Mouse (Mus musculus): ENCODE results near the gene Prr13. TPM values are rescaled to one million over a fixed set of nuclear protein-coding genes. Genes with fewer than 3 reads are reported as not detected.
A peak's percentile ranks its signal among the peaks of the same experiment; 100 is the strongest.

Gene Prr13
- total and polyA plus RNA-seq, 3 experiments, result 17.3 to 73.3 TPM; not detected in 1

DNA sequence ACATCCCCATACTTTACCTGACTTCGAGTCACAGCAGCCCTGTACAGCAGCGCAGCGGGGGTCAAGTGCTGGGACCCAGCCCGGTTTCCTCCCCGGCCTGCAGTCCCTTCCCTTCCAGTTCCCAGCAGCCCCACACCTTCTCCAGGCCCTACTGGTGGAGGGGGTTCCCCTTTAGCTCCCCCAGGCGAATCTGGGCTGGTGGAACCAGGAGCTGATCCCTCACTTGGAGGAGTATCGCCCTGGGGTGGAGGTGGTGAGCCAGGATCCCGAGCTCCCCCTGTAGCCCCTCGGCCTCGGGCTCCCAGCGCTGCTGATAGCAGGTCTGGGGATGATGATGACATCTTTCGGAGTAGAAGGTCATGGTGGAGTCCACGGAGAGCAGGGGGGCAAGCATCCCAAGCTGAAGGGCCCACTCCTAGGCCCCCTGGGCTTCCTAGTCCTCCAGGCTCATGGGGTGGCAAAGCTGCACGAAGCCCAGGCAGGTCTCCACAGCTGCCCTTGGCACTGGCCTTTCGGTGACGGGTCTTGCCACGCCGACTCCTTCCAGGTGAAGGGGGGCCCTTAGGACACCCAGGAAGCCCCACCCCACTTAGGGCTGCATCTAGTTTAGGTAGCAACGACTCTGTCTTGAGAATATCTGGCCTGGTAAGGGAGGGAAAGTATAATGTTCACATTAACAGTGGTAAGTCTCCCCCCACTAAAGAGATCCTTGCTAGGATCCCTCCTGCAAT lies 42.4 kb downstream of the Prr13 start:
- no peak overlapping the region for H3K9ac ChIP-seq (ENCODE audit: control insufficient read depth, low read depth, low read length, poor library complexity, severe bottlenecking)
- H3K79me2 ChIP-seq (ENCODE audit: control insufficient read depth, insufficient read depth, low read length, poor library complexity), result no peaks in the 10 kb centered on the region
- no peaks in the 10 kb centered on the region for H3K27me3 ChIP-seq (ENCODE audit: control insufficient read depth in 1 of 2, insufficient read depth in 2 of 2, low read length in 2 of 2)
- H3K9me3 ChIP-seq (replicated peaks; ENCODE audit: insufficient read depth, low read length), result no peaks in the 10 kb centered on the region
- no peak overlapping the region for H3K27ac ChIP-seq (ENCODE audit: control insufficient read depth, low read depth, low read length)
- H3K36me3 ChIP-seq (ENCODE audit: control insufficient read depth in 1 of 2, insufficient read depth in 2 of 2, low read length in 2 of 2), result peaks cover 47 to 49% of the 10 kb centered on the region in 2 experiments
- no peak overlapping the region for H3K4me3 ChIP-seq (ENCODE audit: control insufficient read depth in 1 of 2, insufficient read depth in 1 of 2, low read depth in 2 of 2, low read length in 2 of 2)
- TF ChIP-seq POLR2AphosphoS5 (IDR thresholded peaks at IDR 0.05; ENCODE audit: borderline replicate concordance, low read depth, low read length), result peak; percentile 31; the same call in 1 of the 2 replicates
- TF ChIP-seq BHLHE40 (IDR thresholded peaks at IDR 0.05; ENCODE audit: borderline replicate concordance, low read depth, low read length), result no peak
- TF ChIP-seq MYC (IDR thresholded peaks at IDR 0.05; ENCODE audit: low read depth, low read length), result no peak
- TF ChIP-seq SIN3A (IDR thresholded peaks at IDR 0.05; ENCODE audit: low read length), result no peak
- TF ChIP-seq HCFC1 (IDR thresholded peaks at IDR 0.05; ENCODE audit: low read depth, low read length), result no peak
- no peak for TF ChIP-seq MYB (IDR thresholded peaks at IDR 0.05; ENCODE audit: low read depth, low read length)
- peaks cover 20 to 29% of the 10 kb centered on the region in 2 experiments for H3K4me1 ChIP-seq (ENCODE audit: control insufficient read depth in 1 of 2, insufficient read depth in 2 of 2, low read length in 2 of 2)
- DNase-seq (ENCODE audit: low read depth, low spot score), result no peak

DNA sequence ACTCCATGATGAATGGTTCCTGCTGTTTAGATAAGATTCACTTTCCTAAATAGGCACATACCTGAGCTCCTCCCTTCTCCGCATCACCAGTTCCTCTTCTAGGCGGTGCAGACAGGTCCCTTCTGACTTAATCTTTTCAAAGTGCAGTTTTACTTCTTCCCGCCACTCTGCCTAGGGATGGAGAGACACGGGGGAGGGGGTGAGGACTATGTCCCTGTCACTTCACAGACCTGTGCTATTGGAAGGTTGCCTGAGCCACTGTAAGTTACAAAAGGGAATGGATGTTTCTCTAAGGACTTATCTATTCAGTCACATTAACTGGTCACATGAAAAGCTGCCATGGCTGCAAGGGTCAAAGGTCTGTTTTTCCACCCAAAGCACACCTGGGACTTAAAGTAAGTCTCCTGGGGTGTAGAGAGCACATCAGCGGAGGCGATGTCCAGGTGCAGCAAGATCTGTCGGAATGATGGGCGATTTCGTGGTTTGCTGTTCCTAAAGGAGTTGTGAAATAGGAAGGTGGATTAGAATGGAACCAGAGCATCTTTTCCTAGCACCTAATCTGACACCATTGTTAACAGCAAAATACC lies 43.5 kb downstream of the Prr13 start:
- H3K4me3 ChIP-seq (ENCODE audit: control insufficient read depth in 1 of 2, insufficient read depth in 1 of 2, low read depth in 2 of 2, low read length in 2 of 2), result no peak overlapping the region
- H3K27me3 ChIP-seq (ENCODE audit: control insufficient read depth in 1 of 2, insufficient read depth in 2 of 2, low read length in 2 of 2), result no peaks in the 10 kb centered on the region
- peaks cover 20 to 30% of the 10 kb centered on the region in 2 experiments for H3K4me1 ChIP-seq (ENCODE audit: control insufficient read depth in 1 of 2, insufficient read depth in 2 of 2, low read length in 2 of 2)
- no peak overlapping the region for H3K9ac ChIP-seq (ENCODE audit: control insufficient read depth, low read depth, low read length, poor library complexity, severe bottlenecking)
- peak; percentile 55 for DNase-seq (ENCODE audit: low read depth, low spot score)
- no peaks in the 10 kb centered on the region for H3K79me2 ChIP-seq (ENCODE audit: control insufficient read depth, insufficient read depth, low read length, poor library complexity)
- no peak for TF ChIP-seq HCFC1 (IDR thresholded peaks at IDR 0.05; ENCODE audit: low read depth, low read length)
- no peak for TF ChIP-seq USF2 (IDR thresholded peaks at IDR 0.05; ENCODE audit: borderline replicate concordance in 1 of 2, insufficient read depth in 1 of 2, low read depth in 1 of 2, low read length in 2 of 2)
- no peak for TF ChIP-seq TCF12 (IDR thresholded peaks at IDR 0.05; ENCODE audit: low read depth, low read length)
- peak in 1 of 2 experiments; percentile 53; a peak in 2 of 4 replicates for TF ChIP-seq POLR2A (IDR thresholded peaks at IDR 0.05; ENCODE audit: control insufficient read depth in 1 of 2, insufficient read depth in 1 of 2, low read depth in 1 of 2, low read length in 2 of 2, poor library complexity in 1 of 2)
- no peak for TF ChIP-seq GABPA (IDR thresholded peaks at IDR 0.05; ENCODE audit: low read depth, low read length)
- peaks cover 38 to 40% of the 10 kb centered on the region in 2 experiments for H3K36me3 ChIP-seq (ENCODE audit: control insufficient read depth in 1 of 2, insufficient read depth in 2 of 2, low read length in 2 of 2)
- H3K9me3 ChIP-seq (replicated peaks; ENCODE audit: insufficient read depth, low read length), result no peaks in the 10 kb centered on the region
- H3K27ac ChIP-seq (ENCODE audit: control insufficient read depth, low read depth, low read length), result no peak overlapping the region

DNA sequence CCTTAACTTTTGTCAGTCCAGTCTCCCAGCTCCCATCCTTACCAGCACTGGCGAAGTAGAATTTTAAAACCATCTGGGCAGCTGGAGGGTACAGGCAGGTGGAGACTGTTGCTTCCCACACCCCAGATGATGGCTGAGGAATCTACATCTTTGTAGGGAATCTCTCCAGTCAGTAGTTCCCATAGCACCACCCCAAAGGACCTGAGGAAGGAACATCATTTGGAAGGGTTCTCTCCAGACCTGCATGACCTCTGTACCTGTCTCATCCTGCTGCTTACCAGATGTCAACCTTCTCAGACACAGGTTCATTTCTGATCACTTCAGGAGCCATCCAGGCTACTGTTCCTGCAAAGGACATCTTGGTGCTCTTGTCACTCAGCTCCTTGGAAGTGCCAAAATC lies 44.6 kb downstream of the Prr13 start, which contains the start of gene Gm10337:
Gene Gm10337 (plus strand): TSS at position 276 of the 400 bp plus-strand sequence.
- TF ChIP-seq POLR2AphosphoS2 (IDR thresholded peaks at IDR 0.05; ENCODE audit: low read length), result peak; percentile 29; the same call in 1 of the 2 replicates
- TF ChIP-seq POLR2AphosphoS5 (IDR thresholded peaks at IDR 0.05; ENCODE audit: borderline replicate concordance, low read depth, low read length), result peak; percentile 48; the same call in 1 of the 2 replicates
- no peak for TF ChIP-seq MAFK (IDR thresholded peaks at IDR 0.05; ENCODE audit: borderline replicate concordance, low read depth, low read length)
- no peak for TF ChIP-seq KAT2A (conservative IDR thresholded peaks at IDR 0.05; ENCODE audit: low read depth, low read length)
- Histone ChIP-seq H3K4me1 (ENCODE audit: control insufficient read depth in 1 of 2, insufficient read depth in 2 of 2, low read length in 2 of 2) (peaks cover 18 to 20% of the 10 kb centered on the region in 2 experiments), H3K9me3 (replicated peaks; ENCODE audit: insufficient read depth, low read length) (no peaks in the 10 kb centered on the region), H3K4me3 (ENCODE audit: control insufficient read depth in 1 of 2, insufficient read depth in 1 of 2, low read depth in 2 of 2, low read length in 2 of 2) (no peak within 1 kb of the TSS), H3K9ac (ENCODE audit: control insufficient read depth, low read depth, low read length, poor library complexity, severe bottlenecking) (no peak within 1 kb of the TSS), H3K36me3 (ENCODE audit: control insufficient read depth in 1 of 2, insufficient read depth in 2 of 2, low read length in 2 of 2) (peaks cover 27 to 29% of the 10 kb centered on the region in 2 experiments), H3K79me2 (ENCODE audit: control insufficient read depth, insufficient read depth, low read length, poor library complexity) (no peaks in the 10 kb centered on the region), H3K27me3 (ENCODE audit: control insufficient read depth in 1 of 2, insufficient read depth in 2 of 2, low read length in 2 of 2) (no peaks in the 10 kb centered on the region), H3K27ac (ENCODE audit: control insufficient read depth, low read depth, low read length) (no peak within 1 kb of the TSS)
- DNase-seq (ENCODE audit: low read depth, low spot score), result no peak

Data from MEL (cell line).